20 mouse cellular contexts compared by ENCODE assay signal in genomic region chr7:109568391-109568892, GRCm38 (mm10).
"Had no signal": no experiment of that assay in that cellular context is flagged by ENCODE, and none has a peak within 500 bp of the region (broad histone marks: within the 10 kb centered on the region; RNA-seq: fewer than 3 reads in every experiment).

No protein-coding gene starts in this region.

- H3K9me3 ChIP-seq: limb, embryonic 10.5 days; liver, embryonic 15.5 days; midbrain, embryonic 12.5 days; midbrain, embryonic 15.5 days; neural tube, embryonic 12.5 days; neural tube, embryonic 15.5 days had no signal

- H3K4me3 ChIP-seq: layer of hippocampus, adult 2 months; limb, embryonic 10.5 days; limb, embryonic 13.5 days; liver, embryonic 15.5 days; midbrain, embryonic 12.5 days; midbrain, embryonic 15.5 days; neural tube, embryonic 12.5 days; neural tube, embryonic 15.5 days had no signal

- ATAC-seq: midbrain, embryonic 15.5 days had no signal

- H3K9ac ChIP-seq: limb, embryonic 13.5 days; liver, embryonic 15.5 days; lung, embryonic 14.5 days; midbrain, embryonic 12.5 days; midbrain, embryonic 15.5 days; neural tube, embryonic 12.5 days; neural tube, embryonic 15.5 days had no signal

- H3K4me1 ChIP-seq: midbrain, embryonic 12.5 days; midbrain, embryonic 15.5 days; neural tube, embryonic 15.5 days had no signal

- H3K36me3 ChIP-seq: liver, embryonic 15.5 days; midbrain, embryonic 12.5 days; midbrain, embryonic 15.5 days; neural tube, embryonic 12.5 days; neural tube, embryonic 15.5 days had no signal

- H3K27ac ChIP-seq: layer of hippocampus, adult 2 months; limb, embryonic 10.5 days; limb, embryonic 13.5 days; liver, embryonic 15.5 days; macrophage; midbrain, embryonic 12.5 days; midbrain, embryonic 15.5 days; neural tube, embryonic 12.5 days; neural tube, embryonic 15.5 days had no signal

- DNase-seq: kidney, adult 18-20 months; kidney, adult 9 months; kidney, postnatal 14 days; kidney, postnatal 4 days; layer of hippocampus, adult 9-11 months; lung, embryonic 14.5 days; lung, postnatal 14 days; right cerebral cortex, adult 18-20 months; right cerebral cortex, postnatal 14 days; right cerebral cortex, postnatal 4 days; thymus, postnatal 36 days had no signal

- H3K27me3 ChIP-seq: limb, embryonic 13.5 days; liver, embryonic 15.5 days; midbrain, embryonic 12.5 days; midbrain, embryonic 15.5 days; neural tube, embryonic 12.5 days; neural tube, embryonic 15.5 days had no signal

- H3K4me2 ChIP-seq: limb, embryonic 13.5 days; liver, embryonic 15.5 days; lung, embryonic 14.5 days; midbrain, embryonic 12.5 days; midbrain, embryonic 15.5 days; neural tube, embryonic 12.5 days; neural tube, embryonic 15.5 days had no signal
